ENCODE assay signal across 19 mouse cellular contexts in the genomic region with DNA sequence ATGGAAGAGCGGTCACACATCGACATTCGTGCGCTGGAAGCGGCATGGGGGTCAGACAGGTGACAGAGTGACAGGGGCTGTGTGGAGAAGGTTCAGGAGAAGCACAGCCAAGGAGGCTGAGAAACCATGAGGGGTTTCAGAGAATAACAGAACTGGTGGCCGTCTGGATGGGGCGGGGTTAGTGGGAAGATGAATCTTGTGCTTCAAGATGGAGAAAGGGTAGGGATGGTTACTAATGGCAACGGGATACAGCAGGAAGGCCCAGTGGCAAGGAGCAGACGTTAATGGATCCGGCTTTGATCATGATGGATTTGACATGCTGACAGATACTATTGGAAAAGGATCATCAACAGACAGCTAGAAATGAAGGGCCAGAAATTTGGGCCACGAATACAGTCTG.
DNase-seq lines count a peak whose midpoint lies in the region; ATAC-seq and TF ChIP-seq lines count a peak whose summit lies in the region.
"Had no signal": no experiment of that assay in that cellular context is flagged by ENCODE, and none has a peak within 500 bp of the region (broad histone marks: within the 10 kb centered on the region; RNA-seq: fewer than 3 reads in every experiment).

No protein-coding gene starts in this region.

- no peak overlapping the region for H3K4me3 ChIP-seq in hindbrain, embryonic 11.5 days (ENCODE audit: low read depth, low read length)
- H3K4me3 ChIP-seq in hindbrain, embryonic 14.5 days (replicated peaks; ENCODE audit: low read length): no peak overlapping the region
- H3K4me3 ChIP-seq in midbrain, embryonic 12.5 days: no peak overlapping the region
- H3K4me3 ChIP-seq in midbrain, embryonic 15.5 days: no peak overlapping the region
- H3K4me3 ChIP-seq in hindbrain, embryonic 15.5 days: no peak overlapping the region
- H3K4me3 ChIP-seq in hindbrain, postnatal 0 days (ENCODE audit: low read length): no peak overlapping the region
- H3K4me3 ChIP-seq: embryonic facial prominence, embryonic 10.5 days; forebrain, embryonic 13.5 days; heart, embryonic 15.5 days had no signal

- DNase-seq in hindbrain, embryonic 11.5 days (ENCODE audit: low spot score): no peak
- no peak for DNase-seq in hindbrain, embryonic 14.5 days (ENCODE audit: low spot score)
- DNase-seq in hindbrain, postnatal 0 days (ENCODE audit: low spot score): no peak
- DNase-seq in cerebellum, adult 9-10 months: no peak
- DNase-seq: adrenal gland, adult 2 months; adrenal gland, postnatal 25 days; cerebellum, adult 18-20 months; cerebellum, postnatal 10 days; gastrocnemius, postnatal 36 days; heart, adult 18-20 months; heart, postnatal 14 days; kidney, adult 11 months had no signal

- H3K9me3 ChIP-seq in hindbrain, embryonic 11.5 days (ENCODE audit: control insufficient read depth, low read length): no peaks in the 10 kb centered on the region
- no peaks in the 10 kb centered on the region for H3K9me3 ChIP-seq in hindbrain, embryonic 14.5 days (ENCODE audit: control insufficient read depth, low read length)
- peaks cover 5% of the 10 kb centered on the region; the same call in 1 of the 2 replicates for H3K9me3 ChIP-seq in midbrain, embryonic 12.5 days
- H3K9me3 ChIP-seq in midbrain, embryonic 15.5 days: no peaks in the 10 kb centered on the region
- no peaks in the 10 kb centered on the region for H3K9me3 ChIP-seq in hindbrain, embryonic 15.5 days
- no peaks in the 10 kb centered on the region for H3K9me3 ChIP-seq in hindbrain, postnatal 0 days (ENCODE audit: low read length)
- H3K9me3 ChIP-seq: heart, embryonic 15.5 days had no signal

- 82% methylated on average over 11 of the region's 11 CpGs for WGBS in hindbrain, embryonic 11.5 days
- 72% methylated on average over 11 of the region's 11 CpGs for WGBS in hindbrain, embryonic 14.5 days
- WGBS in midbrain, embryonic 12.5 days: 81% methylated on average over 11 of the region's 11 CpGs
- 83% methylated on average over 11 of the region's 11 CpGs for WGBS in midbrain, embryonic 15.5 days
- WGBS in hindbrain, embryonic 15.5 days: 75% methylated on average over 11 of the region's 11 CpGs
- 80% methylated on average over 11 of the region's 11 CpGs for WGBS in hindbrain, postnatal 0 days

- no peak for TF ChIP-seq CTCF in hindbrain, postnatal 0 days (IDR thresholded peaks at IDR 0.05; ENCODE audit: low read depth)

- peak; percentile 53 for ATAC-seq in hindbrain, embryonic 11.5 days (ENCODE audit: low FRiP score)
- ATAC-seq in hindbrain, embryonic 14.5 days (ENCODE audit: low FRiP score): no peak
- ATAC-seq in midbrain, embryonic 12.5 days (ENCODE audit: low FRiP score, low read depth): peak; percentile 16; the same call in 1 of the 2 replicates
- no peak for ATAC-seq in midbrain, embryonic 15.5 days (replicated peaks)
- ATAC-seq in hindbrain, embryonic 15.5 days (ENCODE audit: low FRiP score, low read depth): 0 out of 2 replicates have a peak, but pooled peaks have one; percentile 27
- 0 out of 2 replicates have a peak, but pooled peaks have one; percentile 27 for ATAC-seq in hindbrain, postnatal 0 days
- ATAC-seq: forebrain, embryonic 13.5 days had no signal

- H3K9ac ChIP-seq in hindbrain, embryonic 11.5 days (ENCODE audit: low read depth, low read length): no peak overlapping the region
- H3K9ac ChIP-seq in hindbrain, embryonic 14.5 days: no peak overlapping the region
- no peak overlapping the region for H3K9ac ChIP-seq in midbrain, embryonic 12.5 days (replicated peaks)
- H3K9ac ChIP-seq in midbrain, embryonic 15.5 days: no peak overlapping the region
- H3K9ac ChIP-seq in hindbrain, embryonic 15.5 days: no peak overlapping the region
- no peak overlapping the region for H3K9ac ChIP-seq in hindbrain, postnatal 0 days (replicated peaks; ENCODE audit: low read length)
- H3K9ac ChIP-seq: forebrain, embryonic 13.5 days; heart, embryonic 15.5 days had no signal

- H3K36me3 ChIP-seq in hindbrain, embryonic 11.5 days (ENCODE audit: control insufficient read depth, insufficient read depth, low read length): no peaks in the 10 kb centered on the region
- no peaks in the 10 kb centered on the region; the same call in 1 of the 2 replicates for H3K36me3 ChIP-seq in hindbrain, embryonic 14.5 days (replicated peaks; ENCODE audit: control insufficient read depth, insufficient read depth)
- peaks cover under 1% of the 10 kb centered on the region for H3K36me3 ChIP-seq in midbrain, embryonic 12.5 days
- 0 out of 2 replicates have a peak, but pooled peaks cover under 1% of the 10 kb centered on the region for H3K36me3 ChIP-seq in midbrain, embryonic 15.5 days (replicated peaks)
- no peaks in the 10 kb centered on the region for H3K36me3 ChIP-seq in hindbrain, embryonic 15.5 days
- H3K36me3 ChIP-seq in hindbrain, postnatal 0 days (ENCODE audit: insufficient read depth, low read length): no peaks in the 10 kb centered on the region

- H3K27ac ChIP-seq in hindbrain, embryonic 11.5 days (ENCODE audit: low read depth, low read length): no peak overlapping the region
- H3K27ac ChIP-seq in hindbrain, embryonic 14.5 days: no peak overlapping the region
- H3K27ac ChIP-seq in midbrain, embryonic 12.5 days (replicated peaks): no peak overlapping the region
- H3K27ac ChIP-seq in midbrain, embryonic 15.5 days: no peak overlapping the region
- no peak overlapping the region for H3K27ac ChIP-seq in hindbrain, embryonic 15.5 days (replicated peaks)
- H3K27ac ChIP-seq in hindbrain, postnatal 0 days: no peak overlapping the region
- H3K27ac ChIP-seq: embryonic facial prominence, embryonic 10.5 days; forebrain, embryonic 13.5 days; heart, embryonic 15.5 days had no signal

- no peaks in the 10 kb centered on the region for H3K27me3 ChIP-seq in hindbrain, embryonic 11.5 days (ENCODE audit: control insufficient read depth, insufficient read depth, low read length)
- H3K27me3 ChIP-seq in hindbrain, embryonic 14.5 days (ENCODE audit: control insufficient read depth, insufficient read depth, low read length): no peaks in the 10 kb centered on the region
- no peaks in the 10 kb centered on the region for H3K27me3 ChIP-seq in midbrain, embryonic 12.5 days
- no peaks in the 10 kb centered on the region for H3K27me3 ChIP-seq in midbrain, embryonic 15.5 days (replicated peaks)
- H3K27me3 ChIP-seq in hindbrain, embryonic 15.5 days: no peaks in the 10 kb centered on the region
- H3K27me3 ChIP-seq in hindbrain, postnatal 0 days (ENCODE audit: insufficient read depth, low read length): no peaks in the 10 kb centered on the region
- H3K27me3 ChIP-seq: forebrain, embryonic 13.5 days; heart, embryonic 15.5 days had no signal

- no peak overlapping the region for H3K4me2 ChIP-seq in hindbrain, embryonic 11.5 days (replicated peaks; ENCODE audit: low read depth, low read length)
- no peak overlapping the region for H3K4me2 ChIP-seq in hindbrain, embryonic 14.5 days (replicated peaks)
- no peak overlapping the region for H3K4me2 ChIP-seq in midbrain, embryonic 12.5 days (replicated peaks)
- no peak overlapping the region for H3K4me2 ChIP-seq in midbrain, embryonic 15.5 days
- H3K4me2 ChIP-seq in hindbrain, embryonic 15.5 days: no peak overlapping the region
- H3K4me2 ChIP-seq in hindbrain, postnatal 0 days (ENCODE audit: low read depth, low read length): no peak overlapping the region
- H3K4me2 ChIP-seq: forebrain, embryonic 13.5 days; heart, embryonic 11.5 days; heart, embryonic 15.5 days had no signal

- H3K4me1 ChIP-seq in hindbrain, embryonic 11.5 days (replicated peaks; ENCODE audit: control insufficient read depth, insufficient read depth, low read length): no peaks in the 10 kb centered on the region
- H3K4me1 ChIP-seq in hindbrain, embryonic 14.5 days (replicated peaks; ENCODE audit: control insufficient read depth, insufficient read depth, low read length): no peaks in the 10 kb centered on the region
- H3K4me1 ChIP-seq in midbrain, embryonic 12.5 days: 0 out of 2 replicates have a peak, but pooled peaks cover 4% of the 10 kb centered on the region
- H3K4me1 ChIP-seq in midbrain, embryonic 15.5 days: no peaks in the 10 kb centered on the region
- no peaks in the 10 kb centered on the region for H3K4me1 ChIP-seq in hindbrain, embryonic 15.5 days (replicated peaks)
- H3K4me1 ChIP-seq in hindbrain, postnatal 0 days (ENCODE audit: insufficient read depth, low read length): no peaks in the 10 kb centered on the region
- H3K4me1 ChIP-seq: embryonic facial prominence, embryonic 10.5 days; forebrain, embryonic 13.5 days had no signal

Comparison
In these comparisons a context has a peak if more than half of its experiments do, and no peak if none do; other contexts are left out.
1. ATAC-seq: peak in hindbrain, embryonic 11.5 days (single experiment), midbrain, embryonic 12.5 days (single experiment), hindbrain, embryonic 15.5 days (single experiment) and hindbrain, postnatal 0 days (single experiment); none in hindbrain, embryonic 14.5 days (single experiment) and midbrain, embryonic 15.5 days (single experiment).